Comparison of ENCODE assay signal across 19 mouse cellular contexts in the genomic region with DNA sequence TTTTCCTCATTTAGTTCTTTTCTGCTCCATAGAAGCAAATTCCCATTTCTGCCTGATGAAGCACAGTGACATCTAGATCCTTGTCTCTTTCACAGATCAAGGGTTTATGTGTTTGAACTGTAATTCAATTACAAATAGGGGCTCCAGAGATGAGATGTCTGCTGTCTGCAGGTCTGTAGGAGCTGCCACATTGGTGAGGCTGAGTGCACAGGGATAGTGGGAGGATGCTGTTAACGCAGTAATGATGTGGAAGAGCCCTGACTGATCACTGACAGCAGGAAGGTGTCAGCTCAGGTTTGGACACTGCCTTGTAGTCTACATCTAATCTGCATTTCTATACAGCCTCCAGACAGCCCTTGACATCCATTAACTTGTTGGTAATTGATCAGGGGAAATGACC. TPM values are rescaled to one million over a fixed set of nuclear protein-coding genes. Genes with fewer than 3 reads are reported as not detected.
"Had no signal": no experiment of that assay in that cellular context is flagged by ENCODE, and none has a peak within 500 bp of the region (broad histone marks: within the 10 kb centered on the region; RNA-seq: fewer than 3 reads in every experiment).

No protein-coding gene starts in this region.

- H3K9me3 ChIP-seq: midbrain, embryonic 10.5 days; midbrain, embryonic 12.5 days; neural tube, embryonic 13.5 days; neural tube, embryonic 15.5 days had no signal

- H3K27ac ChIP-seq: midbrain, embryonic 10.5 days; midbrain, embryonic 12.5 days; neural tube, embryonic 13.5 days; neural tube, embryonic 15.5 days had no signal

- H3K4me3 ChIP-seq: midbrain, embryonic 10.5 days; midbrain, embryonic 12.5 days; myocyte; neural tube, embryonic 13.5 days; neural tube, embryonic 15.5 days had no signal

- ATAC-seq: midbrain, embryonic 16.5 days had no signal

- H3K36me3 ChIP-seq: midbrain, embryonic 10.5 days; midbrain, embryonic 12.5 days; neural tube, embryonic 13.5 days; neural tube, embryonic 15.5 days had no signal

- H3K4me2 ChIP-seq: lung, embryonic 14.5 days; midbrain, embryonic 12.5 days; neural tube, embryonic 13.5 days; neural tube, embryonic 15.5 days had no signal

- H3K27me3 ChIP-seq: midbrain, embryonic 12.5 days; neural tube, embryonic 13.5 days; neural tube, embryonic 15.5 days had no signal

- H3K9ac ChIP-seq: lung, embryonic 14.5 days; midbrain, embryonic 12.5 days; neural tube, embryonic 13.5 days; neural tube, embryonic 15.5 days had no signal

- DNase-seq: lung, adult 18-20 months; lung, embryonic 14.5 days; lung, postnatal 10 days; lung, postnatal 4 days; midbrain, embryonic 14.5 days; retina, postnatal 1 day; right cerebral cortex, adult 18-20 months; right cerebral cortex, postnatal 25 days; right cerebral cortex, postnatal 4 days; spleen, adult 18-20 months; thymus, adult 18-20 months; thymus, postnatal 14 days; thymus, postnatal 36 days had no signal

- H3K4me1 ChIP-seq: midbrain, embryonic 12.5 days; neural tube, embryonic 15.5 days had no signal

RNA-seq across cellular contexts. Expression of gene Fat3, which starts 16.5 kb away (rescaled TPM):
- polyA plus RNA-seq: myocyte had no signal
